Mouse (Mus musculus) layer of hippocampus, adult 11-12 months (tissue): ENCODE measurements around the gene Mrps35.

Source experiments
- DNase-seq: peaks from one replicate; pipeline ENCODE4 v3.0.0; 2022; ENCODE audit warnings: low spot score

Mrps35 gene

GRCm38 (mm10) chr6:147030096-147030885, 12.3 kb upstream of the Mrps35 start:
- no peak for DNase-seq

DNA sequence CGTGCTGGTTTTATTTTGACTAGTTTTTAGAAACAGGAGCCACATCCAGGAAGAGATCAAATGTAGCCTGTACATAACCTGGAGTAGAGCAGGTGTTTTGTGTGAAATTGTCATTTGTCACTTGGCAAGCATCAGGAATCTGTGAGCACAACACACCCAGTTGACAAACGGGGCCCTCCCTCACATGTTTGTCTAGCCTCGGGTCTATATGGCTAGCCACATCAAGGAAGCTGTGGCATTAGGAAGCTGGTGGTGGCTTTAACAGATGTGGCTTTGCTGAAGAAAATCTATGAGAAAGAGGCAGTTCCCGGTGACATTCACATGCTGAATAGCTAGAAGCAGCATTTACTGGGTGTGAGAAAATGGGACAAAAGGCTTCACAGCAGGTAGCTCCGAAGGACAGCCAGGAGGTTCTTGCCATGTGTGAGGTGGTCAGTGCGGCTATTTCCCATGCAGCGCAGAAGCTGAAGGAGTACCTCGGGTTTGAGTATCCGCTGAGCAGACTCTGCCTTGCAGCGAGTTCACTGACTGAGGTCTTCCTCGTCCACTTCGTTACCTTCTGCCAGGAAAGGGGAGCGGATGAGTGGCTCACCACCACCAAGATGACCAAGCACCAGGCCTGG, 10.2 kb upstream of the Mrps35 start, which contains the start of gene Rep15:
TSS of gene Rep15 (plus strand) at position 282 of the 623 bp plus-strand sequence.
- no peak for DNase-seq

- DNase-seq, result no peak
These were observed 1.1 kb downstream of the Mrps35 start for GRCm38 (mm10) chr6:147043633-147044032.

- no peak for DNase-seq
These were observed 6.8 kb downstream of the Mrps35 start for GRCm38 (mm10) chr6:147049239-147049805.

GRCm38 (mm10) chr6:147051666-147052065, 9.1 kb downstream of the Mrps35 start:
- no peak for DNase-seq

DNA sequence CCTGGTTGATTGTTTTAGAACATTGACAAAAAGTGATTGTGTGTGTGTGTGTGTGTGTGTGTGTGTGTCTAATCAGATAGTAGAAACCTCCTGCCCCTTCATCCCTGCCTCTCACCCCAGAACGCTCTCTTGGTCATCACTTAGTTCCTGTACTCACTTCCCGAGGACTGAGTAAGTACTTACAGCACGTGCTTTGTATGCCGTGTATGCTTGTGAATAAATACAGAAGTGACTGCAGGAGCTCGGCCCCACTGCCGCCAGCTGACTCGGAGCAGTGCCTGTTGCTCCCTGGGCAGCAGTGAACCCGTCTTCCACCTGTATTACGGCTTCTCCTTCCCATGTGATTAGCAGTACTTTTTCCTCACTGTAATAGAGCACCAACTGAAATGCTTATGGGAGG, 9.9 kb downstream of the Mrps35 start:
- no peak for DNase-seq

- no peak for DNase-seq
These were observed 11.5 kb downstream of the Mrps35 start for GRCm38 (mm10) chr6:147053785-147054646.

DNA sequence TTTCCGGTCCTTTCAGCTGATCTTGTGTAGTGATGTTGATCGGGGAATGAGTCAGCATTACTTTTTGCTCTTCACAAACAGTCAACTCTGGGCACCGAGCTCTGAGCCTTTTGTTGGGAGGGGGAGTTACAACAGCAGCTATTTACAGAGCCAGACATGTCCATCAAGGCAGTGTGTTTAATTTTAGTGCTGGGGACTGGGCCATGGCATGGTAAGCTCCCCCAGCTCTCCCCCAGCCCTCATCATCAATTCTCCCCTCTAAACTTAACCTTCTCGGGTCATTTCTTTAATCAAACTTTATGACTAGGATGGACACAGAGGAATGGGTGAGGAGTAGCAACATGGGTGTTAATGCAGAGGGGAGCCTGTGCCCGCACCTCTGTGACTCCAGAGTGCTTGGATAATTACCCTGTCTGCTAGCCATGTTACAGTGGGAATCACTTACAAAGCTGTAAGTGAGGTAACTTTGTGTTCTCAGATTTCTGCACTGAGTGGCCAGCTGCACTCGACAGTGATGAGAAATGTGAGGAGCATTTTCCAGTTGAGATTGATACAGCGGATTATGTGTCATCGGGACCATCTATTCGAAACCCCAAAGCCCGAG, 12.9 kb downstream of the Mrps35 start:
- no peak for DNase-seq

GRCm38 (mm10) chr6:147059326-147059725, 16.8 kb downstream of the Mrps35 start:
- DNase-seq, result no peak

- no peak for DNase-seq
These were observed 19.1 kb downstream of the Mrps35 start for GRCm38 (mm10) chr6:147061630-147062029.

DNA sequence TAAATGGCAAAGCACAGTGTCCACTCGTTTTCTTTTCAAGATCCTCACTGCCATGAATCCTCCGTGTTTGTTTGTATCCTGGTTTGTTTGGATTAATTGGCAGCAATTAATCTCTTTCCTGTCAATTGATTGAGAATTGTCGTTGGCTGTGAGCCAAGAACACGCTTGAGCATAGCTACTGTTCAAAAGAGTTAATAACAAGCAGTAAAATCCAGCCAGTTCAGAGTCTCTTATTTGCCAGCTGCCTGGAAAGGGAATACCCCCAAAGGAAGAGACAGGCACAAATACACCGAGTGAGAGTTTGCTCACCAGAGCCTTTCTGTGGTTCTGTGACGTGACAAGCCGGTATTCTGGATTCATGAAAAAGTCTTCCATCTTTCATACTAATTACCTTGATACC, 19.5 kb downstream of the Mrps35 start:
- no peak for DNase-seq

DNA sequence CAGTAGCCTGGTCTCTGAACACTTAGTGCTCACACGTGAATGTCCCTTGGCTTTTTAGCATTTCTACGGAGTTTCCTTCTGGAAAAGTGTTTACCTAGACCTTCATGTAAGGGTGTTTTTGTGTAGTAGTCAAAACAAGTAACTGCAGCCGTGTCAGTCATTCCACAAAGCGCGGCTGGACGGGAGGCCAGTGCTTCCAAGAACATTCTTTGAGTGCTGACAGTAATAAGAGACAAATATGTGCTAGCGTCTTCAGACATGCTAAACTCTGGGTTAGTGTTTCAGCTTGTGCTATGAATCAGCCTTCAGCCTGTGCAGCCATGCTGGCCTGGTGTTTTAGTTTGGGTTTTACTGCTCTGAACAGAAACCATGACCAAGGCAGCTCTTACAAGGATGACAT, 20.1 kb downstream of the Mrps35 start:
- no peak for DNase-seq

DNA sequence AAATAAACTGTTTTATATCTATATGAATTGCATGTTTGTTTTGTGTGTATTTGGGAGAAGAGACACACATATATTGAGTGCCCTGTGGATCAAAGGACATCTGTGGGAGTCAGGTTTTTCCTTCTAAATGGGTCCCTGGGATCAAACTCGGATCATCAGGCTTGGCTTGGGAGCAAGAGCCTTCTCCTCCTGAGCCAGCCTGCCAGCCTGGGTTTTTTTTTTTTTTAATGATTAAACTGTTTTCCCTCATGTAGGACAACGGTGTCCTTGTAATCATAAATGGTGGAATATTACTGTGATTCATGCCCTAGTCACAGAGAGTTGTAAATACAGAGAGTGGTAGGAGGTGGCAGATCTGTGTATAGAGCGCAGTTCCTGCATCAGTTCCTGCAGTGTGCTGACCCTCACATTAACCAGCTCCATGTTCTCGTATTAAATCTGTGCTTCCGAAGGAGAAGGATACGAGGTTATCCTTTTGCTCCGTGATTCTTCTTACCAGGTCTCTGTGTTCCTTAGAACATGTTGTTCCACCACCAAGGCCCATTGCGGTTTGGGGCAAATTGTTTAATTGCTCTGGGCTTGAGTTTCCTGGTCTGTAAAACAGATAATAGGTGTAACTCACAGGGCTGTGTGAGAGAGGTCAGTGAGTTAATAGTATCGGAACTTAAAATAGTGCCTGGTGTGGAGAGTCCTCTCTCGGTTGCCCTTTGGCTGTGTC, 21.8 kb downstream of the Mrps35 start:
- no peak for DNase-seq

GRCm38 (mm10) chr6:147064944-147065261, 22.3 kb downstream of the Mrps35 start:
- DNase-seq, result no peak

DNA sequence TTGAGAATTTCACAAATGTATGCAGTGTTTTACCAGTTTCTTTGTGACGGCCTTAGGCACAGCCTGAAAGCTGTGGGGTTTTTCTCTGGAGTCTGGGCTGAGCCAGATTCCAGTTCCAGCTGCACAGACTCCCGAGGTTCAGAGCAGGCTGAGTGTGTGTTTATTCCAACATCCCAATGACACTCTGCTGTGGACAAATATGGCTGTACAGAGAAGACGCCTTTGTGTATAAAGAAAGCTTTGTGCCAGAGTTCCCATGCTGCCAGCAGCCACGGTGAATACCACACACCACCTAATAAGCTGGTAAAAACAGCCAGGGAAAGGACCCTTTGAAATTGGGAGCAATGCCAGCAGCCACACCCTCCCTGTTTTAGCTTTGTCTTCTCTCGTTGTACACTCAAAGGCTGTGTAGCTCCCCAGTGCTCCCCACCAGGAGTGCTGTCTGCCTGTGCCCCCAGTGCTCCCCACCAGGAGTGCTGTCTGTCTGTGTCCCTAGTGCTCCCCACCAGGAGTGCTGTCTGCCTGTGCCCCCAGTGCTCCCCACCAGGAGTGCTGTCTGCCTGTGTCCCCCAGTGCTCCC, 33.3 kb downstream of the Mrps35 start:
- DNase-seq, result no peak

DNA sequence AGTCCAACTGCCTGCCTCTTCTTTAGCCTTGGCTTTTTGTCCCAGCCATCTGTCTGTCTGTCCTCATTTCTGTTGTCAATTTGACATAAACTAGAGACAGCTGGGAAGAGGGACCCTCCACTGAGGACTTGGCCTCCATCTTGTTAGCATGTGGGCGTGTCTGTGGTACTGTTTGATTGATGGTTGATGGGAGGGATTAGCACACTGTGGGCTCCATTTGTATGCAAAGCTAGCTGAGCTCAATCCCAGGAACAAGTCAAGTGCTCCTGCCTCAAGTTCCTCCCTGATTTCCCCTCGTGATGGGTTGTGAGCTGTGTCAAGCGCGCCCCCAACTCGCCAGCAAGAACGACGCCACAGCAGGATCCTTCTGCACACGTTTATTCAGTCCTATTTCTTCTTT, 34.3 kb downstream of the Mrps35 start:
- DNase-seq, result no peak

DNA sequence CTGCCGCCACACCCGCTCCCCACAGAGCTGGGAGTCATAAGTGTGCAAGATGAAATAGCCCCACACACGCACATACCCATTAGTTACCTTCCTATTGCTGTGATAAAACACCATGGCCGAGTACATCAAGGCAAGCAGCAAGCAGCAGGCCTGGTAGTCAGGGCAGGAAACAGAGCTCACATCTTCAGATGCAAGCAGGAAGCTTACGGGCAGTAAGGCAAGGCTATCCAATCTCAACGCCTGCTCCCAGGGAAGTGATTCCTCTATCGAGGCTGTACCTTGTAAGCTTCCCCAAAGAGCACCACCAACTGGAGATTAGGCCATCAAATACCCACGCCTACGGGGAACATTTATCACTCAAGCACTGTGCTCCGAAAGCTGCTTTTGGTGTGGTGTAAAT, 37.4 kb downstream of the Mrps35 start:
- DNase-seq, result no peak

- DNase-seq, result no peak
These were observed 43.0 kb downstream of the Mrps35 start for GRCm38 (mm10) chr6:147085398-147086040.

DNA sequence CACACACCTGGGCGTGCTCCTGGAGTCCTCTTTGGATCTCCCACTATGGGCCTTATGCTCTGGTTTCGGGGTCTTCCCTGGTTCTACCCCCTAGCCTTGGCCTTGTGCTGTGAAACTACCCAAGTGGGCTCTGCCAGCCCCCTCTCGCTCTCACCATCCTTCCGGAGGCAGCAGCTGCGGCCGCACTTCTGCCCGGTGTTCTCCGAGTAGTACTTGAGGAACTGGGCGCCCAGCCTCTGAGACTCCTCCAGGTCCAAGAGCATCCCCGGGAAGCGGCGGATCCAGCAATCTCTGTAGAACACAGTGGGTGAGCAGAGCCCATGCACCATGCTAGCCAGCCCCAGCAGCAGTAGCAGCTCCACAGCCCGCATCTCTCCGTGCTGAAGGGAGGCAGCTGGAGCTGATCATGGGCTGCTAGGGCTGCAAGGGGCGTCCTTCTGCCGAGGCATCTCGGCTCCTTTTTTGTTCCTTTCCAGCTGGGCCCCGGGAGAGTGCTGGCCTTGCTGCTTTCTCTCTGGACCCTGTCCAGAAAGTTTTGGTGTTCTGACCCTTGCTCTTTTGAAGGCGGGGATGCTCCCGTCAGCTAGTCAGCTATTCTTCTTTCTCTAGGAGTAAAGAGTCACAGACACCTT, 44.1 kb downstream of the Mrps35 start, which contains the start of gene Mansc4:
TSS of gene Mansc4 (minus strand) at position 439 of the 632 bp plus-strand sequence.
- no peak for DNase-seq

DNA sequence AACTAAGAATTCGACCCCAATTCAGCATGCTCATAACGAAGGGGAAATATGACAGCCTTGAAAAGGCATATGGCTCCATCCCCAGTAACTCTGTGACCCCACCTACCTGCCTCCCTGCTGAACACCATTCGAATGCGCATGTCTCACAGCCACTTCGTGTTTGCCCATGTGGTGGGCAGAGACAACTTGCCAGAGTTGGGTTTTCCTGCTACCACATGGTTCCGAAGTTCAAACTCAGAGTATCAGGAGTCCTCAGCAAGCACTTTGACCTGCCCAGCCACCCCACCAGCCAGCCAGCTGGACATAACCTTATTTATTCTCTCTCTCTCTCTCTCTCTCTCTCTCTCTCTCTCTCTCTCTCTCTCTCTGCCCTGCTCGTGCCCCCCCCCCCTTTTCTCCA, 45.2 kb downstream of the Mrps35 start:
- DNase-seq, result no peak
